Mouse (Mus musculus) liver, embryonic 11.5 days (tissue): ENCODE data around the gene Ambra1. TPM values are rescaled to one million over a fixed set of nuclear protein-coding genes. Genes with fewer than 3 reads are reported as not detected.

Experiments
- ATAC-seq: fragments of 200-750 bp; cut with Nextera tagmentation; replicated peaks from 2 replicates; pipeline ENCODE4 v1.8.0; 2017; ENCODE audit warnings: moderate number of reproducible peaks, mild to moderate bottlenecking, moderate TSS enrichment, moderate library complexity; ENCODE audit not compliant: low FRiP score
- DNase-seq: peaks from one replicate; pipeline ENCODE4 v3.0.0-alpha.2; 2017; ENCODE audit warnings: low spot score
- H3K27ac ChIP-seq: fragments of 300-500 bp; sonication (generic); 2 replicates; pipeline ENCODE4 v1.5.1; 2014; ENCODE audit warnings: mild to moderate bottlenecking, low read depth, low read length, control low read depth
- H3K27me3 ChIP-seq: fragments of 300-500 bp; sonication (generic); replicated peaks from 2 replicates; pipeline ENCODE4 v1.6.1; 2014; ENCODE audit warnings: low read length, mixed read lengths; ENCODE audit not compliant: control insufficient read depth, insufficient read depth
- H3K36me3 ChIP-seq: fragments of 300-500 bp; sonication (generic); 2 replicates; pipeline ENCODE4 v1.6.1; 2014; ENCODE audit warnings: mild to moderate bottlenecking, low read length, moderate library complexity, mixed read lengths; ENCODE audit not compliant: control insufficient read depth, insufficient read depth
- H3K4me1 ChIP-seq: fragments of 300-500 bp; sonication (generic); replicated peaks from 2 replicates; pipeline ENCODE4 v1.6.1; 2014; ENCODE audit warnings: low read length, mixed read lengths; ENCODE audit not compliant: control insufficient read depth, insufficient read depth
- H3K4me2 ChIP-seq: fragments of 300-500 bp; sonication (generic); 2 replicates; pipeline ENCODE4 v1.6.1; 2014; ENCODE audit warnings: mild to moderate bottlenecking, control low read depth, moderate library complexity
- H3K4me3 ChIP-seq: fragments of 300-500 bp; sonication (generic); 2 replicates; pipeline ENCODE4 v1.5.1; 2014; ENCODE audit warnings: low read depth, low read length, control low read depth
- H3K9ac ChIP-seq: fragments of 300-500 bp; sonication (generic); 2 replicates; pipeline ENCODE4 v1.6.1; 2014; ENCODE audit warnings: low read depth, low read length, control low read depth
- H3K9me3 ChIP-seq: fragments of 300-500 bp; sonication (generic); 2 replicates; pipeline ENCODE4 v1.6.1; 2016; ENCODE audit warnings: low read length, inconsistent platforms, mixed read lengths; ENCODE audit not compliant: control insufficient read depth
- WGBS: fragments of 180-500 bp; shearing (Covaris S2); extraction: QIAGEN DNeasy Blood & Tissue Kit; methylation state at CpG from one replicate; pipeline ENCODE4 v1.1.7; 2014; 5-methylcytosine and 5-hydroxymethylcytosine counted together
- polyA plus RNA-seq: library from polyadenylated mRNA; unstranded; fragments of >200 nt; fragmentation: Nextera tagmentation; extraction: Ambion mirVana; gene quantifications from 2 replicates; pipeline ENCODE4 v1.2.1, GENCODE M21; 2014

The Ambra1 gene
- polyA plus RNA-seq, 1 experiment from 2014 or later, result 14.0 TPM

- ATAC-seq, result no peak
- Histone ChIP-seq H3K4me1 (no peaks in the 10 kb centered on the region), H3K27ac (no peak overlapping the region), H3K36me3 (no peaks in the 10 kb centered on the region), H3K9ac (no peak overlapping the region), H3K9me3 (no peaks in the 10 kb centered on the region), H3K4me3 (no peak overlapping the region), H3K4me2 (no peak overlapping the region), H3K27me3 (no peaks in the 10 kb centered on the region)
- WGBS, result 83% methylated on average over 8 of the region's 8 CpGs
- no peak for DNase-seq
These were observed 140.8 kb downstream of the Ambra1 start for GRCm38 (mm10) chr2:91870754-91871153.

GRCm38 (mm10) chr2:91871225-91871624 is 141.3 kb downstream of the Ambra1 start:
- Histone ChIP-seq H3K4me2 (no peak overlapping the region), H3K4me3 (no peak overlapping the region), H3K27ac (no peak overlapping the region), H3K9ac (no peak overlapping the region), H3K9me3 (no peaks in the 10 kb centered on the region), H3K36me3 (no peaks in the 10 kb centered on the region), H3K4me1 (no peaks in the 10 kb centered on the region), H3K27me3 (no peaks in the 10 kb centered on the region)
- no peak for ATAC-seq
- no peak for DNase-seq
- WGBS, result 86% methylated on average over 1 of the region's 1 CpGs

- Histone ChIP-seq H3K9ac (no peak overlapping the region), H3K4me1 (no peaks in the 10 kb centered on the region), H3K9me3 (no peaks in the 10 kb centered on the region), H3K27ac (no peak overlapping the region), H3K36me3 (no peaks in the 10 kb centered on the region), H3K27me3 (no peaks in the 10 kb centered on the region), H3K4me2 (no peak overlapping the region), H3K4me3 (no peak overlapping the region)
- WGBS, result 85% methylated on average over 3 of the region's 3 CpGs
- DNase-seq, result no peak
- ATAC-seq, result no peak
These were observed 142.7 kb downstream of the Ambra1 start for GRCm38 (mm10) chr2:91872658-91873057.

GRCm38 (mm10) chr2:91876000-91876805 is 146.3 kb downstream of the Ambra1 start:
- Histone ChIP-seq H3K4me3 (no peak overlapping the region), H3K4me1 (peaks cover 4% of the 10 kb centered on the region; the same call in 1 of the 2 replicates), H3K9me3 (no peaks in the 10 kb centered on the region), H3K27ac (no peak overlapping the region), H3K9ac (no peak overlapping the region), H3K27me3 (no peaks in the 10 kb centered on the region), H3K36me3 (no peaks in the 10 kb centered on the region), H3K4me2 (no peak overlapping the region)
- no peak for DNase-seq
- ATAC-seq, result no peak
- WGBS, result 75% methylated on average over 9 of the region's 9 CpGs

- no peak overlapping the region for H3K27ac ChIP-seq
- no peaks in the 10 kb centered on the region for H3K27me3 ChIP-seq
- WGBS, result 79% methylated on average over 2 of the region's 2 CpGs
- no peak overlapping the region for H3K4me2 ChIP-seq
- no peak overlapping the region for H3K4me3 ChIP-seq
- ATAC-seq, result no peak
- H3K9ac ChIP-seq, result no peak overlapping the region
- no peak for DNase-seq
- H3K9me3 ChIP-seq, result no peaks in the 10 kb centered on the region
- H3K36me3 ChIP-seq, result no peaks in the 10 kb centered on the region
- H3K4me1 ChIP-seq, result peaks cover 4% of the 10 kb centered on the region; the same call in 1 of the 2 replicates
These were observed 146.8 kb downstream of the Ambra1 start for GRCm38 (mm10) chr2:91876806-91877140.

GRCm38 (mm10) chr2:91878387-91879180 is 148.7 kb downstream of the Ambra1 start:
- Histone ChIP-seq H3K27me3 (no peaks in the 10 kb centered on the region), H3K9ac (no peak overlapping the region), H3K27ac (no peak overlapping the region), H3K4me3 (no peak overlapping the region), H3K9me3 (no peaks in the 10 kb centered on the region), H3K4me1 (peaks cover 4% of the 10 kb centered on the region; the same call in 1 of the 2 replicates), H3K4me2 (no peak overlapping the region), H3K36me3 (no peaks in the 10 kb centered on the region)
- ATAC-seq (no peak), DNase-seq (no peak)
- 70% methylated on average over 7 of the region's 7 CpGs for WGBS

- Histone ChIP-seq H3K27me3 (no peaks in the 10 kb centered on the region), H3K4me3 (no peak overlapping the region), H3K4me2 (no peak overlapping the region), H3K27ac (no peak overlapping the region), H3K4me1 (no peaks in the 10 kb centered on the region; the same call in 1 of the 2 replicates), H3K9me3 (no peaks in the 10 kb centered on the region), H3K9ac (no peak overlapping the region), H3K36me3 (peaks cover 3% of the 10 kb centered on the region; the same call in 1 of the 2 replicates)
- DNase-seq (no peak), ATAC-seq (no peak)
- 79% methylated on average over 4 of the region's 4 CpGs for WGBS
These were observed 154.0 kb downstream of the Ambra1 start for GRCm38 (mm10) chr2:91883961-91884360.

- WGBS, result 83% methylated on average over 4 of the region's 4 CpGs
- no peak for ATAC-seq
- Histone ChIP-seq H3K4me1 (no peaks in the 10 kb centered on the region), H3K4me2 (no peak overlapping the region), H3K9me3 (no peaks in the 10 kb centered on the region), H3K4me3 (no peak overlapping the region), H3K27me3 (no peaks in the 10 kb centered on the region), H3K27ac (no peak overlapping the region), H3K9ac (no peak overlapping the region), H3K36me3 (peaks cover 3% of the 10 kb centered on the region; the same call in 1 of the 2 replicates)
- DNase-seq, result no peak
These were observed 154.7 kb downstream of the Ambra1 start for GRCm38 (mm10) chr2:91884616-91885015.
